Mouse (Mus musculus): ENCODE measurements around the gene Glrx5. TPM values are rescaled to one million over a fixed set of nuclear protein-coding genes. Genes with fewer than 3 reads are reported as not detected.

Gene Glrx5
- polyA plus RNA-seq (2014; fragmentation: Illumina TruSeq; extraction: RNeasy Lipid Tissue Mini Kit (QIAGEN cat#74804); ENCODE audit: low replicate concordance) = 20.4 TPM

GRCm38 (mm10) chr12:105032147-105032831 is at the start of gene Glrx5:
Gene Glrx5 (plus strand): TSS chr12:105032688.

GRCm38 (mm10) chr12:105009370-105010212 is 22.9 kb upstream of the Glrx5 start, which contains the start of gene Syne3:
Gene Syne3 (minus strand): TSS chr12:105009809.

Other genes with a start within 250 kb of the Glrx5 start
- gene Clmn, start 167.6 kb upstream of the Glrx5 start, polyA plus RNA-seq (2014; fragmentation: Illumina TruSeq; extraction: RNeasy Lipid Tissue Mini Kit (QIAGEN cat#74804); ENCODE audit: low replicate concordance) = 5.6 TPM
- 0.89 TPM for gene Syne3, start 22.9 kb upstream of the Glrx5 start, polyA plus RNA-seq (2014; fragmentation: Illumina TruSeq; extraction: RNeasy Lipid Tissue Mini Kit (QIAGEN cat#74804); ENCODE audit: low replicate concordance)
- not detected for gene Tcl1b2, start 113.3 kb downstream of the Glrx5 start, polyA plus RNA-seq (2014; fragmentation: Illumina TruSeq; extraction: RNeasy Lipid Tissue Mini Kit (QIAGEN cat#74804); ENCODE audit: low replicate concordance)
- gene Tcl1b1, start 127.0 kb downstream of the Glrx5 start, polyA plus RNA-seq (2014; fragmentation: Illumina TruSeq; extraction: RNeasy Lipid Tissue Mini Kit (QIAGEN cat#74804); ENCODE audit: low replicate concordance) = not detected
- not detected for gene Tcl1b5, start 143.7 kb downstream of the Glrx5 start, polyA plus RNA-seq (2014; fragmentation: Illumina TruSeq; extraction: RNeasy Lipid Tissue Mini Kit (QIAGEN cat#74804); ENCODE audit: low replicate concordance)
- not detected for gene Tcl1b3, start 158.4 kb downstream of the Glrx5 start, polyA plus RNA-seq (2014; fragmentation: Illumina TruSeq; extraction: RNeasy Lipid Tissue Mini Kit (QIAGEN cat#74804); ENCODE audit: low replicate concordance)
- gene Tcl1b4, start 169.3 kb downstream of the Glrx5 start, polyA plus RNA-seq (2014; fragmentation: Illumina TruSeq; extraction: RNeasy Lipid Tissue Mini Kit (QIAGEN cat#74804); ENCODE audit: low replicate concordance) = not detected
- gene Tcl1, start 190.1 kb downstream of the Glrx5 start, polyA plus RNA-seq (2014; fragmentation: Illumina TruSeq; extraction: RNeasy Lipid Tissue Mini Kit (QIAGEN cat#74804); ENCODE audit: low replicate concordance) = not detected

Data from small intestine, adult 10 weeks (tissue).